Mouse (Mus musculus): ENCODE measurements around the gene Slc38a7.
"Not testable (repeated sequence)": the region's sequence is repeated elsewhere in the genome, so short reads cannot be mapped to it uniquely, and the experiment has no call there.

The Slc38a7 gene

DNA sequence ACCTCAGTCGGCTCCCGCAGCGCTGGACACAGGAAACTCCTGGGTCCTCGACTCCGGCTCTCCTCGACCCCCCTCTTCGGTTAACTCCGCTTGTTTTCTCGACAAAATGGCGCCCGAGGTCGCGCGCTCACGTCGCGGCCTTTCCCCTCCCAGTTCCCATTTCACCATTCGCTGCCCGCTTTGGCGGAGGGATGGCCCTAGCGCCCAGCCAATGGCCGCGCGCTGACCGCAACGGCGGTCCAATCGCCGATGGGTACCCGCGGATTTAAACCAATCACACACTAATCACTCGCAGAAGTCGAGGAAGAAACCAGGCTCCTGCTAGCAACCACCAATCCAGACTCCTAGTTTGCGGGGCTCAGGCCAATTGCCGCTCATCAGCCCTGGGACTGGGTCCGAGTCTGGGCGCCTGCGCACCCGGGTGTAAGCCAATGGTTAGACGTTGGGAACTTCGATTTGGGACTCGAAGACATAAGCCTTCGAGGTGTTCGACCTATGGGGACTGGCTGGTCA, 46.0 kb downstream of the Slc38a7 start, which contains the start of gene Cnot1:
Gene Cnot1 (minus strand): TSS at position 134 of the 513 bp plus-strand sequence.
- DNase-seq (ENCODE audit: low spot score in 2 of 2), result peak; percentile 97 to 98

DNA sequence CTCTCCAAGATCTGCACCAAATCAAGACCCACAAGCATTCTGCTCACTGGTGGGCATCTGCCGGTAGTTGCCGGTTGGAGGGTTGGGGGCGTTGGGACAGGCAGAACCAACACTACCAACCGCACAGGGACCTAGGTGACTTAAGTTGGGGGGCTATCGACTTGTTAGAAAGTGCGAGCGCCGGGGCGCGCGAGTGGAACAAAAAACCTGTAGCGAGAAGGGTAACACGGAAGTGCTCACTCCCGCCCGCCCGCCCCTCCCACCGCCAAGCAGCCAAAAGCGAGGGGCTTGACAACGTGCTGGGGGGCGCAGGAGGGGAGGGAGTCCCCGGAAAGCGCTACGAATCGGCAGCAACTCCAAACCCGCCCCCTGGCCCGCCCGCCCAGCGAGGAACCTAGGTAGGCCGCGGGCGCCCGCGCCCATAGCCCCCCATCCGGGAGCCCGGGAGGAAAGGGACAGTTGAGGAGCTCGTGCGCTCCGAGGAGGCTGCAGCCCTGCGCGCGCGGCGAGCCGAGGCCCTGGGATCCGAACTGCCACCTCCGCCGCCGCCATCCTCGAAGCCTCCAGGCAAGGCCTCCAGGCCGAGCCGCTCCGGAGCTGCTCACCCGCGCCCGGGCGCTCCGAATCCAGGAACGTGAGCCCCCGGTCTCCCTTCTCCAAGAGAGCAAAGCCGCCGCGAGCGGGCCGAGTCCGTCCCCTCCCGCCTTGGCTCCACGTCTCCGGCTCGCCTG, 46.7 kb downstream of the Slc38a7 start:
- DNase-seq (ENCODE audit: low spot score in 2 of 2), result no peak

DNA sequence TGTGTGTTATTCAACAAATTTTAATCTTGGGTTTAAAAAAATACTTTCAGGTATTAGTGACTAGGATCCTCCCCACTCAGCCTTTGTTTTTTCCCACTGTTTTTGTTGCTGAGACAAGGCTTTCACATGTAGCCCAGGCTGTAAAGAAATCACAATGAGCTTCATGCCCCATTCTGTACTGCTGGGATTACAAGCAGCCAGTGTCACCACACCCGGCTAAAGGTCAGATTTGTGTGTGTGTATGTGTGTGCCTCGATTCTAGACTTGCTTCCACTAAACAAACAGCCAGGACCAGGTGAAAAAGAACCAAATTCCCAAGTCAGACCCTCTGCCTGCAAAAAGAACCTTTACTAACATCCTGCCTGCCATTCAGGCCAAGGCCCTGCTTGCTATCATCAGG, 47.9 kb downstream of the Slc38a7 start:
- no peak for DNase-seq (ENCODE audit: low spot score in 2 of 2)

DNA sequence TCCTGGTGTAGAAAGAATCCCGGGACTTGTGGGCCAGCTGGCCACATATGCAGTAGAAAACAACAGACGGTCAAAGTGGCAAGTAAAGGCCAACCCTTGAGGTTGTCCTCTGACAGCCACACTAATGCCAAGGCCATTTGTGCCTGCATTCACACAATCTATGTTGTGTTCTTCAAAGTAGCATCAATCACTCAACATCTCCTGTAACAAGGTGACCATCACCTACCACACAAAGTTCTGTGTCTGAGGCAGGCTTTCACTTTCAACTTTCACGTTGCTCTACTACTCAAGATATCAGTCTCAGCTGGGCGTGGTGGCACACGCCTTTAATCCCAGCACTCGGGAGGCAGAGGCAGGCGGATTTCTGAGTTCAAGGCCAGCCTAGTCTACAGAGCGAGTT, 51.1 kb downstream of the Slc38a7 start:
- no peak for DNase-seq (ENCODE audit: low spot score in 2 of 2)

DNA sequence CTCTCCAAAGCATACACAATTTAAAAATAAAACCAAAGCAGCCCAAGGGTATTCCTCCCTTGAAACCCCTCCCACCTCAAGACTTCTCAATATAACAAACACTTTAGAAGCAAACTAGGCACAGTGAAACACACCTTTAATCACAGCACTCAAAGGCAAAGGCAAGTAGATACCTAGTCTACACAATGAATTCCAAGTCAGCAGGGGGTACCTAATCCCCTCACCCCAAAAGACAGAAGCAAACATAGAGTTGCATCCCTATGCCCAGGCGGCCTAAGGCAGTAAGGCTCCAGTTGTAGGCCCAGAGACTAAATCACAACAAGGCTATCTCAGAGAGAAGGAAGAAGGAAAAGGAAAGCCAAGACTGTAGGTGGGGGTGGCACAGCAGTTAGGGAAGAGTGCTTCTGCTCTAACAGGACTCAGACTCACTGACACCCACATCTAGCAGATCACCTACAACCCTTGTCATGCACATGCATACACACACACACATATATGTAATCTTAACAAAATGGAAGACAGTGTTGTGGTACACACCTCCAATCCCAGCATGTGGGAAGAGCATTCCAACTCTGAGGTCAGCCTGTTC, 51.8 kb downstream of the Slc38a7 start:
- no peak for DNase-seq (ENCODE audit: low spot score in 2 of 2)

DNA sequence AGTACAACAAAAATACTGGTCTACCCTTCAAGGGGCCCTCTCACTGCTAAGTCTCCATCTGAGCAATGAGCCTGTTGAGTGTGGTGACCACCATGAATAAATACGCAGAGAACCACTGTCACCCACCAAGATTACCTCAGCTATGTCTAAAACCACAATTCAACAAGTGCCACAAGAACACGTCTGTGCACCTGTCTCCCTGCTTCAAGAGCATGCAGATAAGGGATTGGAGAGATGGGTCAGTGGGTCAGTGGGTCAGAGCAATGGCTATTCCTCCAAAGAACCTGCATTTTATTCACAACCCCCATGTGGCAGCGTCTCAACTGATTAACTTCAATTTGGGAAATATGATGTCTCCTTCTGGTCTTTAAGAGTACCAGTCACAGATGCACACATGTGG, 53.0 kb downstream of the Slc38a7 start:
- no peak for DNase-seq (ENCODE audit: low spot score in 2 of 2)

DNA sequence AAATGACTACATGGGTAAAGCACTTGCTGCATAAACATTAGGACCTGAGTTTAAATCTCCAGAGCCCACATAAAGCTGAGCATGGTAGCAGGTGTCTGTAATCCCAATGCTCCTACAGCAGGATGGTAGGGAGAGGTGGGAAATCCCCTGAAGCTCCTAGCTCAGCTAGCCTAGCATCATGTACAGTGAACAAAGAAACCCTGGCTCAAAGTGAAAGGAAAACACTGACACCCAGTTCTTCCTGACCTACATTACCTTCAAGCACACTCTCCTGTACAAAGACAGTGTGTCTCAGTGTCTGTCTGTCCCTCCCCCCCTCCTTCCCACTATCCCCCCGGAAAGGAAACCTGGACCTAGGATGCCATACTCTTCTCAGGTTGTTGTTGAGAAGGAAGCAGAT, 53.4 kb downstream of the Slc38a7 start:
- no peak for DNase-seq (ENCODE audit: low spot score in 2 of 2)

DNA sequence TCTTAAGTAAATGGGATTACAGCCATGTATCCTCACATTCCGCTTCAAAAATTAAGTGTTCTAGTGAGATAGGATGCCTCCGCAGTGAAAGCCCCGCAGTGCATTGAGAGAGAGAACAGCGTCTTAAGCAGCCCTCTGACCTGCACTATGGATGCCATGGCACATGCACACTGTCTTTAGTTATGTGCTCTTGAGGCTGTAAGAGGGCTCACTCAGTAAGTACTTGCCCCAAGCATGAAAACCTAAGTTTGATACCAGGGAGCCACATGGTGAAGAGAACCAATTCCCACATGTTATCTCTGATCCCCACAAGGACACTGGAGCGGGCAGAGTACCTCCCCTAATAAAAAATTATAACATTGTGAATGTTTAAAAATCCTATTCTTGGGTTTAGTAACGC, 54.2 kb downstream of the Slc38a7 start:
- DNase-seq (ENCODE audit: low spot score in 2 of 2), result no peak

DNA sequence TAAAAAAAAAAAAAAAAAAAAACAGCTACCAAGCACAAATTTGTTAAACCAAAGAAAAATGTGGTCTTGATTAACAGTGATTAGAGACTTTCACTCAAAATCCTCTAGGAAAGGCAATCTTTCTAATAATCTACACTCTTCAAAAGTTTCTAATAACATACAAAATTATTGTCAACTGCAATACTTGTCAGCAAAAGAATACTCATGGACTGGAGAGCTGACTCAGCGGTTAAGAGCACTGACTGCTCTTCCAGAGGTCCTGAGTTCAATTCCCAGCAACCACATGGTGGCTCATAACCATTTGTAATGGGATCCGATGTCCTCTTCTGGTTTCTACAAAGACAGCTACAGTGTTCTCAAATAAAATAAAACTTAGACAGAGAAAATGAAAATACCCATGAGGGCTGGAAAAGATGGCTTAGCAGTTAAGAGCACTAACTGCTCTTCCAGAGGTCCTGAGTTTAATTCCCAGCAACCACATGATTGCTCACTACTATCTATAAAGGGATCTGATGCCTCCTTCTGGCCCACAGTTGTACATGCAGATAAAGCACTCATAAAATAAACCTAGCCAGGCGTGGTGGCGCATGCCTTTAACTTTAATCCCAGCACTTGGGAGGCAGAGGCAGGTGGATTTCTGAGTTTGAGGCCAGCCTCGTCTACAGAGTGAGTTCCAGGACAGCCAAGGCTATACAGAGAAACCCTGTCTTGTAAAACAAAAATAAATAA, 57.8 kb downstream of the Slc38a7 start:
- DNase-seq (ENCODE audit: low spot score in 2 of 2), result not testable (repeated sequence)

Measured in frontal cortex, postnatal 25 days (tissue).